Mouse (Mus musculus): ENCODE data around the gene Pde1b.

DNA sequence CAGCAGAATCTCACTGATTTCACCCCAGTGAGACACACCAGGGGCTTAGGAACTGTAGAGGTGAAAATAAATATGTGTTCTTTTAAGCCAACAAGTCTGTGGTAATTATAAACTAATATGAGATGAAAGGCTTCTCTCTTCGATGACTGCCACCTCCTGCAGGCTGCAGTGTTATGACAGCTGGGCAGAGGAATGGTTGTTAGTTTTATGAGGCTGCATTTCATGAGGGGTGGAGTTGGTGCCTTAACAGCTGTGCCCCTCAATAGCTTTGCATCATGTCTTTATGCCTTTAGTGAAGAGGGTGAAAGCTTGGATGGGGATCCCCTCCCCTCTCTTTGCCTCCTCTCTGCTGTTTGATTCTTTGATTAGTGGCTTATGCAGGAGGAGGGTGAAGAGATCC lies 48.2 kb downstream of the Pde1b start:
- TF ChIP-seq CTCF (IDR thresholded peaks at IDR 0.05; ENCODE audit: extremely low read depth, insufficient read length, insufficient replicate concordance, low read depth, low read length) (no peak), POLR2A (IDR thresholded peaks at IDR 0.05; ENCODE audit: low read depth, low read length) (no peak)

All from small intestine, adult 2 months (tissue).